Mouse (Mus musculus) adrenal gland, adult (tissue): ENCODE results near the gene Dlgap3.
A peak's percentile ranks its signal among the peaks of the same experiment; 100 is the strongest.

Experiments
- DNase-seq, 2 experiments: peaks; one replicate each; pipeline ENCODE4 v3.0.0; 2022 to 2023; ENCODE audit warnings: low spot score in 1 of 2; ENCODE audit not compliant: inconsistent age in 2 of 2

Gene Dlgap3

GRCm38 (mm10) chr4:127174075-127174899 is 5.3 kb downstream of the Dlgap3 start:
- no peak for DNase-seq

GRCm38 (mm10) chr4:127174900-127175278 is 5.9 kb downstream of the Dlgap3 start:
- peak; percentile 27 to 36 for DNase-seq

GRCm38 (mm10) chr4:127177961-127178360 is 9.0 kb downstream of the Dlgap3 start:
- no peak for DNase-seq

- DNase-seq = no peak
These were observed 9.7 kb downstream of the Dlgap3 start for GRCm38 (mm10) chr4:127178671-127179070.

- no peak for DNase-seq
These were observed 10.8 kb downstream of the Dlgap3 start for GRCm38 (mm10) chr4:127179469-127180449.

- no peak for DNase-seq
These were observed 11.4 kb downstream of the Dlgap3 start for GRCm38 (mm10) chr4:127180450-127180840.

- no peak for DNase-seq
These were observed 12.0 kb downstream of the Dlgap3 start for GRCm38 (mm10) chr4:127181010-127181409.

GRCm38 (mm10) chr4:127183867-127184266 is 14.9 kb downstream of the Dlgap3 start:
- no peak for DNase-seq

- DNase-seq = no peak
These were observed 21.9 kb downstream of the Dlgap3 start for GRCm38 (mm10) chr4:127190921-127191320.

- no peak for DNase-seq
These were observed 23.7 kb downstream of the Dlgap3 start for GRCm38 (mm10) chr4:127192704-127193103.

GRCm38 (mm10) chr4:127193378-127194155 is 24.6 kb downstream of the Dlgap3 start:
- no peak for DNase-seq

- no peak for DNase-seq
These were observed 25.7 kb downstream of the Dlgap3 start for GRCm38 (mm10) chr4:127194477-127195269.

GRCm38 (mm10) chr4:127198609-127199008 is 29.6 kb downstream of the Dlgap3 start:
- DNase-seq = no peak

- no peak for DNase-seq
These were observed 30.4 kb downstream of the Dlgap3 start for GRCm38 (mm10) chr4:127199406-127199805.

- DNase-seq = no peak
These were observed 31.2 kb downstream of the Dlgap3 start for GRCm38 (mm10) chr4:127200164-127200722.

GRCm38 (mm10) chr4:127200769-127201617 is 32.0 kb downstream of the Dlgap3 start:
- no peak for DNase-seq

GRCm38 (mm10) chr4:127203081-127203480 is 34.1 kb downstream of the Dlgap3 start:
- no peak for DNase-seq

GRCm38 (mm10) chr4:127211318-127211717 is 42.3 kb downstream of the Dlgap3 start:
- DNase-seq = no peak

- DNase-seq = no peak
These were observed 45.5 kb downstream of the Dlgap3 start for GRCm38 (mm10) chr4:127214510-127214909.
